Mouse (Mus musculus) monocyte, adult 5-6 weeks (primary cell): Measurements from ENCODE around the gene Iqcn. TPM values are rescaled to one million over a fixed set of nuclear protein-coding genes. Genes with fewer than 3 reads are reported as not detected.

ENCODE experiments used
- ATAC-seq: fragments of 153-309, 156-312 bp; replicated peaks from 2 replicates; pipeline ENCODE4 v1.8.0; 2017; ENCODE audit warnings: mild to moderate bottlenecking; ENCODE audit not compliant: low TSS enrichment, insufficient number of reproducible peaks, severe bottlenecking, poor library complexity, low FRiP score
- total RNA-seq: library from RNA; stranded (forward); fragments of 200-1000, 200-491, 200-594 nt; gene quantifications from 3 replicates; pipeline ENCODE4 v1.2.3, GENCODE M21; 2017

Iqcn gene
- total RNA-seq, 1 experiment from 2014 or later, result 0.67 TPM

DNA sequence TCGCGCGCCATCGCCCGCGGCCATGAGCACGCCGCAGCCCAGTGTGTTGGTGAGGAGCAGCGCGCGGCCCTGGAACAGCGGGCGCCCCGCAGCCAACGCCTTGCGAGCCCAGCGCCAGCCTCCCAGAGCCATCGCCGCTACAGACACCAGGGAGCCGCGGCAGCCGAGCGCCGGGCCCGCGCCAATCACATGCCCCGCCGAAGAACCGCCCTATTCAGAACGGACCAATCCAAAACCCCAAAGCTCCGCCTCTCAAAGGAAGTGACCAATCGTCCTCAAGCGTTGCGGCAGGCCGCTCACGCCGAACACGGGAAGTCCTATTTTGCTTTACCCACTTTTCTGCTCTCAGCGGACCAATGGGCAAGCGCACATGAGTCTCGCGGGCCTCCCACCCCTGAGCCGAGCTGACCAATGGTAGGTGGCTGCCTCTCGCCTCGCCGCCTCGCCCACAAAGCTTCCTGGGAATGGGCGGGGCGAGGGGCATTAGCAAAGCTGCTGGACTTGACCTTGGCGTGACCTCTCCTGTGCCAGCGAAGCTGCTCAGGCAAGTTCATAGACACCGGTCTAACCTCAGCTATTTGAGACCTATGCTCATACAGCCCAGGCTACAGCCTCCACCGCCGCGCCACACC, 57.6 kb downstream of the Iqcn start, which contains the start of gene Mpv17l2:
TSS of gene Mpv17l2 (minus strand) at position 172 of the 632 bp plus-strand sequence.
- peak; percentile 84 for ATAC-seq

- ATAC-seq, result no peak
These were observed 58.9 kb downstream of the Iqcn start for GRCm38 (mm10) chr8:70762118-70762517.

GRCm38 (mm10) chr8:70763354-70763753, 60.1 kb downstream of the Iqcn start:
- no peak for ATAC-seq

- no peak for ATAC-seq
These were observed 60.8 kb downstream of the Iqcn start for GRCm38 (mm10) chr8:70764026-70764425.

DNA sequence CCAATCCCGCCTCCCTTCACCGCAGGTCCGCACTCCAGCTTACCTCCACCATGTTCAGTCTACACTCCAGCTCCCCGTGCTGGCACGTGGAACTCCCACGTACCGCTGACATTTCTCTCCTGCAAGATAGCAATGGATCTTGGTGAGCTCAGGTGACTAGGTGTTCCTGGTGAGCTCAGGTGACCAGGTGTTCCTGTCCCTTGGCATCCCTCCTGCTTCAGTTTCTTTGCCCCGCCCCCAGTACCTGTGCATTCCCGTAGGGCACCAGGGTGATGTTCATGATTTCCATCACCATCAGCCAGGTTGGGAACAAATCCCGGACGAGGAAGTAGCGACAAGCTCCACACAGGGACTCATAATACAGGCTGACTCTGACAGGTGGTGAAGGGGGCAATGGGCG, 61.4 kb downstream of the Iqcn start:
- no peak for ATAC-seq

- ATAC-seq, result no peak
These were observed 62.1 kb downstream of the Iqcn start for GRCm38 (mm10) chr8:70765329-70765728.

DNA sequence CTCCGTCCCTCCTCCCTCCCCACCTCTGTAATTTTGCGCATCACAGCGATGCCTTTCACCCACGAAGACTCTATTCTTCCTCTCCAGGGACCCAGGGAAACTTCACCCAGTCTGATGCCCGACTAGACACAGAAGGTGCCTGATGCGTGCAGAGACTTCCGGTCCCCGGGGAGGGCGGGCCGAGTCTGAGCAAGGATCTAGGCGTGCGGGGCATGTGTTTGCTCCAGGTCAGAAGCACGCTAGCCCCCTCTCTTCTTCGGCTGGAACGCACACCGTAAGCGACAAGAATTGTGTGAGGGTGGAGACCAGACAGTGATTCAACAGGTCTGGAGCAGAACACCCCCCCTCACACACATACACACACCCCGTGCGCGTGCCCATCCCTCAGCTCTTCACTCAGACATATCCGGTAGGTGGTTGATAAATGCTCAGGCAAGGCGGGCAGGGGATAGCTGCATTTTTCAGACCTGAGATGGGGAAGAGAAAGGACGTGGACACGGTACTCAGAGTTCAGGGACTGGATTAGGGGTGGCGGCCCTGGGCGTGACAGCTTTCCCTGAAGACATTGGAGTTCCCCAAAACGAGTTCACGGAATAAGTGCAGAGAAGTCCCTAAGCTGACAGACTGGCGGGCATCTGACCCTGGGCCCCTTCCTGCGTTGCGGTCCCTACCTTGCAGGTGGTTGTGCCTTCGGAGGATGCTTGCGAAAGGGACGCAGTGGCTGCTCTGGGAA, 62.7 kb downstream of the Iqcn start:
- ATAC-seq, result no peak

- ATAC-seq, result no peak
These were observed 63.5 kb downstream of the Iqcn start for GRCm38 (mm10) chr8:70766571-70767440.

Other genes with a start within 250 kb of the Iqcn start
- 3.3 to 8.3 TPM (median 3.4 TPM) in 3 replicates for gene Klhl26, start 226.5 kb upstream of the Iqcn start, total RNA-seq
- not detected in 3 replicates for gene Tmem59l, start 216.1 kb upstream of the Iqcn start, total RNA-seq
- gene Crlf1, start 210.3 kb upstream of the Iqcn start, total RNA-seq, result not detected in 3 replicates
- gene Rex1bd, start 196.7 kb upstream of the Iqcn start, total RNA-seq, result 16.6 to 32.7 TPM (median 26.1 TPM) in 3 replicates
- gene Uba52, start 192.7 kb upstream of the Iqcn start, total RNA-seq, result 1,178 to 1,886 TPM (median 1,315 TPM) in 3 replicates
- gene Fkbp8, start 175.7 kb upstream of the Iqcn start, total RNA-seq, result 147 to 174 TPM (median 173 TPM) in 3 replicates
- gene Kxd1, start 175.5 kb upstream of the Iqcn start, total RNA-seq, result 63.0 to 84.2 TPM (median 67.0 TPM) in 3 replicates
- 13.9 to 16.9 TPM (median 15.1 TPM) in 3 replicates for gene Ell, start 164.0 kb upstream of the Iqcn start, total RNA-seq
- 9.3 to 16.3 TPM (median 15.3 TPM) in 3 replicates for gene Isyna1, start 109.1 kb upstream of the Iqcn start, total RNA-seq
- 83.1 to 151 TPM (median 94.1 TPM) in 3 replicates for gene Ssbp4, start 94.6 kb upstream of the Iqcn start, total RNA-seq
- gene Lrrc25, start 87.3 kb upstream of the Iqcn start, total RNA-seq, result 28.5 to 42.6 TPM (median 42.2 TPM) in 3 replicates
- gene Gdf15, start 71.0 kb upstream of the Iqcn start, total RNA-seq, result 0.19 to 3.8 TPM in 2 of 3 replicates, not detected in the other
- 2.3 to 4.9 TPM (median 3.3 TPM) in 3 replicates for gene Pgpep1, start 43.1 kb upstream of the Iqcn start, total RNA-seq
- gene Lsm4, start 30.2 kb upstream of the Iqcn start, total RNA-seq, result 69.1 to 93.3 TPM (median 80.9 TPM) in 3 replicates
- 131 to 182 TPM (median 168 TPM) in 3 replicates for gene Jund, start 4.5 kb upstream of the Iqcn start, total RNA-seq
- gene Gm3336, start 15.1 kb downstream of the Iqcn start, total RNA-seq, result not detected in 3 replicates
- 0.10 to 0.19 TPM in 2 of 3 replicates, not detected in the other for gene Pde4c, start 20.3 kb downstream of the Iqcn start, total RNA-seq
- 0.85 to 5.4 TPM (median 2.5 TPM) in 3 replicates for gene Rab3a, start 51.2 kb downstream of the Iqcn start, total RNA-seq
- gene Mpv17l2, start 57.5 kb downstream of the Iqcn start, total RNA-seq, result 2.0 to 11.3 TPM (median 4.8 TPM) in 3 replicates
- gene Pik3r2, start 73.3 kb downstream of the Iqcn start, total RNA-seq, result 5.5 to 12.7 TPM (median 10.3 TPM) in 3 replicates
- 9.6 to 28.2 TPM (median 11.6 TPM) in 3 replicates for gene Mast3, start 101.6 kb downstream of the Iqcn start, total RNA-seq
- gene Il12rb1, start 105.0 kb downstream of the Iqcn start, total RNA-seq, result 2.7 to 11.0 TPM (median 7.9 TPM) in 3 replicates
- 24.6 to 27.9 TPM (median 26.7 TPM) in 3 replicates for gene Arrdc2, start 136.3 kb downstream of the Iqcn start, total RNA-seq
- not detected in 3 replicates for gene Kcnn1, start 159.8 kb downstream of the Iqcn start, total RNA-seq
- gene Ccdc124, start 170.5 kb downstream of the Iqcn start, total RNA-seq, result 32.1 to 34.0 TPM (median 32.6 TPM) in 3 replicates
- not detected in 3 replicates for gene Slc5a5, start 189.3 kb downstream of the Iqcn start, total RNA-seq
- 1,371 to 1,607 TPM (median 1,447 TPM) in 3 replicates for gene Rpl18a, start 194.0 kb downstream of the Iqcn start, total RNA-seq
- gene Map1s, start 202.5 kb downstream of the Iqcn start, total RNA-seq, result 13.9 to 21.9 TPM (median 17.2 TPM) in 3 replicates